ENCODE assay signal across 21 mouse cellular contexts in the genomic region with DNA sequence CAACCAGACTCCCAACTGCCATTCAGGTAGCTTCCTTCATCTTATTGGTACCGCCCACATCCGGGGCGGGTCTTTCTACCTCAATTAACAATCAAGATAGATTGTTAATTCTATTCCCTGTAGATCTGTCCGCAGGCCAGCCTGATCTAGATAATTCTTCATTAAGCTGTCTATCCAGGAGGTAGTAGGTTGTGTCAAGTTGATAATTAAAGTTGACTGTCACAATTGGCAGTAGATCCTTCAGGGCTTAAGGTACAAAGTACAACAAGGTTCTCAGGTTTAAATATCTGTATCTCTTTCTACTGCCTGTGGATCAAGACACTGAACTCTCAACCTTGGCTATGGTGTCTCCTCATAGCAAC. TPM values are rescaled to one million over a fixed set of nuclear protein-coding genes. Genes with fewer than 3 reads are reported as not detected.
DNase-seq lines count a peak whose midpoint lies in the region; ATAC-seq and TF ChIP-seq lines count a peak whose summit lies in the region.
"Had no signal": no experiment of that assay in that cellular context is flagged by ENCODE, and none has a peak within 500 bp of the region (broad histone marks: within the 10 kb centered on the region; RNA-seq: fewer than 3 reads in every experiment).

No protein-coding gene starts in this region.

- no peaks in the 10 kb centered on the region for H3K36me3 ChIP-seq in forebrain, embryonic 12.5 days (replicated peaks)
- H3K36me3 ChIP-seq in forebrain, embryonic 11.5 days (ENCODE audit: control insufficient read depth, insufficient read depth, low read length): no peaks in the 10 kb centered on the region
- no peaks in the 10 kb centered on the region for H3K36me3 ChIP-seq in E14TG2a.4 (ENCODE audit: insufficient read depth, low read length)
- no peaks in the 10 kb centered on the region for H3K36me3 ChIP-seq in hindbrain, embryonic 10.5 days
- no peaks in the 10 kb centered on the region for H3K36me3 ChIP-seq in hindbrain, postnatal 0 days (ENCODE audit: insufficient read depth, low read length)
- H3K36me3 ChIP-seq: embryonic facial prominence, embryonic 12.5 days; heart, embryonic 13.5 days; kidney, embryonic 15.5 days; limb, embryonic 15.5 days; liver, embryonic 15.5 days; midbrain, embryonic 13.5 days had no signal

- intact Hi-C loops in left cerebral cortex, postnatal 36 days (cut with DNase I): loop anchor here (10.0 kb wide), 1 partner anchor 136 kb away; no protein-coding TSS in a partner anchor

- no peak for DNase-seq in forebrain, embryonic 11.5 days (ENCODE audit: low spot score)
- DNase-seq in hindbrain, embryonic 10.5 days (ENCODE audit: low spot score): no peak
- no peak for DNase-seq in hindbrain, postnatal 0 days (ENCODE audit: low spot score)
- no peak for DNase-seq in lung, postnatal 14 days
- DNase-seq in urinary bladder, postnatal 25 days (ENCODE audit: low spot score): no peak
- DNase-seq in left cerebral cortex, postnatal 36 days (ENCODE audit: low spot score in 2 of 2): no peak
- DNase-seq: adrenal gland, postnatal 10 days; cerebellum, postnatal 10 days; right cerebral cortex, adult 18-20 months; thymus, adult 18-20 months had no signal

- no peak for TF ChIP-seq CTCF in E14TG2a.4 (conservative IDR thresholded peaks at IDR 0.05; ENCODE audit: low read length)
- no peak for TF ChIP-seq CTCF in hindbrain, postnatal 0 days (IDR thresholded peaks at IDR 0.05; ENCODE audit: low read depth)

- no peak overlapping the region for H3K9ac ChIP-seq in forebrain, embryonic 12.5 days
- H3K9ac ChIP-seq in forebrain, embryonic 11.5 days (ENCODE audit: low read length): no peak overlapping the region
- no peak overlapping the region for H3K9ac ChIP-seq in hindbrain, postnatal 0 days (replicated peaks; ENCODE audit: low read length)
- H3K9ac ChIP-seq: embryonic facial prominence, embryonic 12.5 days; heart, embryonic 13.5 days; kidney, embryonic 15.5 days; limb, embryonic 15.5 days; liver, embryonic 15.5 days; midbrain, embryonic 13.5 days had no signal

- H3K4me3 ChIP-seq in forebrain, embryonic 12.5 days (replicated peaks): no peak overlapping the region
- no peak overlapping the region for H3K4me3 ChIP-seq in forebrain, embryonic 11.5 days (ENCODE audit: low read depth, low read length)
- peak overlapping the region; percentile 58 for H3K4me3 ChIP-seq in E14TG2a.4 (replicated peaks; ENCODE audit: low read length)
- H3K4me3 ChIP-seq in hindbrain, embryonic 10.5 days: no peak overlapping the region
- no peak overlapping the region for H3K4me3 ChIP-seq in hindbrain, postnatal 0 days (ENCODE audit: low read length)
- H3K4me3 ChIP-seq: embryonic facial prominence, embryonic 12.5 days; erythroblast, embryonic 14.5 days; heart, embryonic 13.5 days; kidney, embryonic 15.5 days; limb, embryonic 15.5 days; liver, embryonic 15.5 days; midbrain, embryonic 13.5 days had no signal

- H3K4me1 ChIP-seq in forebrain, embryonic 12.5 days: peaks cover 25% of the 10 kb centered on the region
- peaks cover 2% of the 10 kb centered on the region; the same call in 1 of the 2 replicates for H3K4me1 ChIP-seq in forebrain, embryonic 11.5 days (replicated peaks; ENCODE audit: control insufficient read depth, insufficient read depth, low read length)
- H3K4me1 ChIP-seq in E14TG2a.4 (replicated peaks; ENCODE audit: low read depth, low read length): peaks cover 31% of the 10 kb centered on the region
- peaks cover 25% of the 10 kb centered on the region for H3K4me1 ChIP-seq in hindbrain, embryonic 10.5 days (replicated peaks)
- no peaks in the 10 kb centered on the region for H3K4me1 ChIP-seq in hindbrain, postnatal 0 days (ENCODE audit: insufficient read depth, low read length)
- H3K4me1 ChIP-seq: heart, embryonic 13.5 days; liver, embryonic 15.5 days had no signal

- ATAC-seq in forebrain, embryonic 12.5 days (ENCODE audit: low FRiP score): no peak
- ATAC-seq in forebrain, embryonic 11.5 days (replicated peaks; ENCODE audit: low FRiP score): no peak
- ATAC-seq in hindbrain, postnatal 0 days: no peak
- ATAC-seq: activated CD4-positive, CD25-positive, alpha-beta regulatory T cell, adult 4 months; lung, postnatal 0 days had no signal

- no peak overlapping the region for H3K4me2 ChIP-seq in forebrain, embryonic 12.5 days
- no peak overlapping the region for H3K4me2 ChIP-seq in forebrain, embryonic 11.5 days (ENCODE audit: low read depth, low read length, severe bottlenecking)
- H3K4me2 ChIP-seq in hindbrain, postnatal 0 days (ENCODE audit: low read depth, low read length): peak overlapping the region; percentile 24; the same call in 1 of the 2 replicates
- H3K4me2 ChIP-seq: embryonic facial prominence, embryonic 12.5 days; heart, embryonic 13.5 days; kidney, embryonic 15.5 days; limb, embryonic 15.5 days; liver, embryonic 15.5 days; midbrain, embryonic 13.5 days had no signal

- 0 out of 2 replicates have a peak, but pooled peaks cover 3% of the 10 kb centered on the region for H3K27me3 ChIP-seq in forebrain, embryonic 12.5 days
- no peaks in the 10 kb centered on the region for H3K27me3 ChIP-seq in forebrain, embryonic 11.5 days (ENCODE audit: control insufficient read depth, insufficient read depth, low read length)
- peaks cover 7% of the 10 kb centered on the region; the same call in 1 of the 2 replicates for H3K27me3 ChIP-seq in E14TG2a.4 (ENCODE audit: insufficient read depth, low read length)
- no peaks in the 10 kb centered on the region for H3K27me3 ChIP-seq in hindbrain, embryonic 10.5 days (ENCODE audit: insufficient read depth, poor library complexity, severe bottlenecking)
- no peaks in the 10 kb centered on the region for H3K27me3 ChIP-seq in hindbrain, postnatal 0 days (ENCODE audit: insufficient read depth, low read length)
- H3K27me3 ChIP-seq: embryonic facial prominence, embryonic 12.5 days; heart, embryonic 13.5 days; kidney, embryonic 15.5 days; limb, embryonic 15.5 days; liver, embryonic 15.5 days; midbrain, embryonic 13.5 days had no signal

- 0 out of 2 replicates have a peak overlapping the region, but pooled peaks have one; percentile 19 for H3K27ac ChIP-seq in forebrain, embryonic 12.5 days
- H3K27ac ChIP-seq in forebrain, embryonic 11.5 days (ENCODE audit: low read depth, low read length): no peak overlapping the region
- H3K27ac ChIP-seq in hindbrain, embryonic 10.5 days: peak overlapping the region; percentile 74
- no peak overlapping the region for H3K27ac ChIP-seq in hindbrain, postnatal 0 days
- H3K27ac ChIP-seq: heart, embryonic 13.5 days; kidney, embryonic 15.5 days; liver, embryonic 15.5 days; midbrain, embryonic 13.5 days had no signal

- no peaks in the 10 kb centered on the region for H3K9me3 ChIP-seq in forebrain, embryonic 12.5 days
- no peaks in the 10 kb centered on the region for H3K9me3 ChIP-seq in forebrain, embryonic 11.5 days (ENCODE audit: control insufficient read depth, low read length)
- no peaks in the 10 kb centered on the region for H3K9me3 ChIP-seq in E14TG2a.4 (ENCODE audit: low read length)
- H3K9me3 ChIP-seq in hindbrain, embryonic 10.5 days: no peaks in the 10 kb centered on the region
- no peaks in the 10 kb centered on the region for H3K9me3 ChIP-seq in hindbrain, postnatal 0 days (ENCODE audit: low read length)
- H3K9me3 ChIP-seq: heart, embryonic 13.5 days; kidney, embryonic 15.5 days; limb, embryonic 15.5 days; liver, embryonic 15.5 days; midbrain, embryonic 13.5 days had no signal

- 78% methylated on average over 4 of the region's 4 CpGs for WGBS in forebrain, embryonic 12.5 days
- WGBS in forebrain, embryonic 11.5 days: 84% methylated on average over 4 of the region's 4 CpGs
- WGBS in hindbrain, embryonic 10.5 days: 87% methylated on average over 4 of the region's 4 CpGs
- 84% methylated on average over 4 of the region's 4 CpGs for WGBS in hindbrain, postnatal 0 days

RNA-seq across cellular contexts. Expression of gene Erg, which starts 14.8 kb away (rescaled TPM):
- 2.5 and 3.4 TPM in 2 replicates for polyA plus RNA-seq in forebrain, embryonic 12.5 days (2016; fragmentation: Nextera tagmentation; extraction: Ambion mirVana)
- 1.8 and 2.1 TPM in 2 replicates for polyA plus RNA-seq in forebrain, embryonic 11.5 days (2014; fragmentation: Nextera tagmentation; extraction: Ambion mirVana)
- 2.1 and 2.2 TPM in 2 replicates for polyA plus RNA-seq in hindbrain, embryonic 10.5 days (2016; fragmentation: Nextera tagmentation; extraction: Ambion mirVana)
- total RNA-seq in hindbrain, postnatal 0 days (2014; rRNA removed): 3.8 and 7.0 TPM in 2 replicates
- 2.5 TPM in 2 replicates for polyA plus RNA-seq in hindbrain, postnatal 0 days (2015; fragmentation: Nextera tagmentation; extraction: Ambion mirVana)
- 1 to 10 TPM; 6.6 to 6.7 TPM for total RNA-seq in left cerebral cortex, postnatal 36 days (2021)
- polyA plus RNA-seq: activated CD4-positive, CD25-positive, alpha-beta regulatory T cell, adult 4 months; erythroblast, embryonic 14.5 days had no signal

Comparison
In these comparisons a context has a peak if more than half of its experiments do, and no peak if none do; other contexts are left out.
1. H3K27ac ChIP-seq: peak in forebrain, embryonic 12.5 days (single experiment) and hindbrain, embryonic 10.5 days (single experiment); none in forebrain, embryonic 11.5 days (single experiment) and hindbrain, postnatal 0 days (single experiment).